Mouse (Mus musculus) intestine, embryonic 14.5 days (tissue): ENCODE data around the gene Aldh5a1. TPM values are rescaled to one million over a fixed set of nuclear protein-coding genes. Genes with fewer than 3 reads are reported as not detected.

Experiments
- ATAC-seq: fragments of 200-750 bp; cut with Nextera tagmentation; replicated peaks from 2 replicates; pipeline ENCODE4 v1.8.0; 2017; ENCODE audit warnings: low read depth, moderate number of reproducible peaks, moderate TSS enrichment, moderate library complexity; ENCODE audit not compliant: low FRiP score, low TSS enrichment
- DNase-seq: peaks from one replicate; pipeline ENCODE4 v3.0.0-alpha.2; 2018; ENCODE audit warnings: low spot score
- H3K27ac ChIP-seq: fragments of 300-500 bp; sonication (generic); 2 replicates; pipeline ENCODE4 v1.5.1; 2014; ENCODE audit warnings: low read depth, mild to moderate bottlenecking, control low read depth
- H3K27me3 ChIP-seq: fragments of 300-500 bp; sonication (generic); replicated peaks from 2 replicates; pipeline ENCODE4 v1.6.1; 2014; ENCODE audit warnings: low read length, control low read depth; ENCODE audit not compliant: control insufficient read depth, insufficient read depth
- H3K36me3 ChIP-seq: fragments of 300-500 bp; sonication (generic); 2 replicates; pipeline ENCODE4 v1.6.1; 2014; ENCODE audit warnings: low read length, control low read depth; ENCODE audit not compliant: control insufficient read depth, insufficient read depth
- H3K4me1 ChIP-seq: fragments of 300-500 bp; sonication (generic); replicated peaks from 2 replicates; pipeline ENCODE4 v1.6.1; 2014; ENCODE audit warnings: low read length, control low read depth, mixed read lengths; ENCODE audit not compliant: control insufficient read depth, insufficient read depth
- H3K4me2 ChIP-seq: fragments of 300-500 bp; sonication (generic); 2 replicates; pipeline ENCODE4 v1.6.1; 2014; ENCODE audit warnings: low read length
- H3K4me3 ChIP-seq: fragments of 300-500 bp; sonication (generic); 2 replicates; pipeline ENCODE4 v1.5.1; 2014; ENCODE audit warnings: low read depth, low read length, control low read depth, mixed read lengths
- H3K9ac ChIP-seq: fragments of 300-500 bp; sonication (generic); 2 replicates; pipeline ENCODE4 v1.6.1; 2014; ENCODE audit warnings: mild to moderate bottlenecking, low read length
- H3K9me3 ChIP-seq: fragments of 300-500 bp; sonication (generic); 2 replicates; pipeline ENCODE4 v1.6.1; 2016; ENCODE audit warnings: low read length, control low read depth; ENCODE audit not compliant: control insufficient read depth
- WGBS: fragments of 180-500 bp; shearing (Covaris S2); extraction: QIAGEN DNeasy Blood & Tissue Kit; methylation state at CpG from one replicate; pipeline ENCODE4 v1.1.7; 2014; 5-methylcytosine and 5-hydroxymethylcytosine counted together
- polyA plus RNA-seq: library from polyadenylated mRNA; unstranded; fragments of >200 nt; fragmentation: Nextera tagmentation; extraction: Ambion mirVana; gene quantifications from 2 replicates; pipeline ENCODE4 v1.2.1, GENCODE M21; 2014

Gene Aldh5a1
- polyA plus RNA-seq, 1 experiment from 2014 or later = 11.5 TPM

- Histone ChIP-seq H3K36me3 (no peaks in the 10 kb centered on the region), H3K27me3 (no peaks in the 10 kb centered on the region), H3K4me3 (no peak overlapping the region), H3K9ac (no peak overlapping the region), H3K27ac (no peak overlapping the region), H3K4me1 (no peaks in the 10 kb centered on the region), H3K9me3 (no peaks in the 10 kb centered on the region), H3K4me2 (no peak overlapping the region)
- DNase-seq (no peak), ATAC-seq (no peak)
- WGBS = 97% methylated on average over 2 of the region's 2 CpGs
These were observed 35.5 kb downstream of the Aldh5a1 start for GRCm38 (mm10) chr13:24901916-24902315.

- Histone ChIP-seq H3K4me2 (no peak overlapping the region), H3K4me3 (no peak overlapping the region), H3K27ac (no peak overlapping the region), H3K4me1 (no peaks in the 10 kb centered on the region), H3K36me3 (no peaks in the 10 kb centered on the region), H3K9me3 (no peaks in the 10 kb centered on the region), H3K9ac (no peak overlapping the region), H3K27me3 (no peaks in the 10 kb centered on the region)
- no peak for ATAC-seq
- WGBS = 68% methylated on average over 2 of the region's 2 CpGs
- no peak for DNase-seq
These were observed 43.6 kb downstream of the Aldh5a1 start for GRCm38 (mm10) chr13:24893880-24894279.

- no peak overlapping the region for H3K4me2 ChIP-seq
- H3K27ac ChIP-seq = no peak overlapping the region
- no peaks in the 10 kb centered on the region for H3K36me3 ChIP-seq
- no peaks in the 10 kb centered on the region for H3K4me1 ChIP-seq
- 84% methylated on average over 3 of the region's 3 CpGs for WGBS
- DNase-seq = no peak
- no peaks in the 10 kb centered on the region for H3K9me3 ChIP-seq
- ATAC-seq = no peak
- no peak overlapping the region for H3K4me3 ChIP-seq
- H3K27me3 ChIP-seq = no peaks in the 10 kb centered on the region
- H3K9ac ChIP-seq = no peak overlapping the region
These were observed 44.9 kb downstream of the Aldh5a1 start for GRCm38 (mm10) chr13:24892516-24892915.

- no peak overlapping the region for H3K9ac ChIP-seq
- H3K36me3 ChIP-seq = no peaks in the 10 kb centered on the region
- WGBS = 26% methylated on average over 1 of the region's 1 CpGs
- no peak overlapping the region for H3K4me2 ChIP-seq
- no peak overlapping the region for H3K27ac ChIP-seq
- H3K27me3 ChIP-seq = no peaks in the 10 kb centered on the region
- no peaks in the 10 kb centered on the region for H3K9me3 ChIP-seq
- no peak for ATAC-seq
- no peaks in the 10 kb centered on the region for H3K4me1 ChIP-seq
- no peak overlapping the region for H3K4me3 ChIP-seq
- DNase-seq = no peak
These were observed 47.9 kb downstream of the Aldh5a1 start for GRCm38 (mm10) chr13:24889554-24889953.

GRCm38 (mm10) chr13:24882411-24882810, 55.0 kb downstream of the Aldh5a1 start:
- H3K36me3 ChIP-seq = no peaks in the 10 kb centered on the region
- H3K27ac ChIP-seq = no peak overlapping the region
- H3K9me3 ChIP-seq = peaks cover 2% of the 10 kb centered on the region; the same call in 1 of the 2 replicates
- H3K27me3 ChIP-seq = no peaks in the 10 kb centered on the region
- H3K9ac ChIP-seq = no peak overlapping the region
- no peaks in the 10 kb centered on the region for H3K4me1 ChIP-seq
- DNase-seq (no peak), ATAC-seq (no peak)
- no peak overlapping the region for H3K4me2 ChIP-seq
- H3K4me3 ChIP-seq = no peak overlapping the region
- 96% methylated on average over 6 of the region's 6 CpGs for WGBS

- no peak overlapping the region for H3K4me2 ChIP-seq
- no peak for DNase-seq
- ATAC-seq = no peak
- H3K36me3 ChIP-seq = no peaks in the 10 kb centered on the region
- no peak overlapping the region for H3K4me3 ChIP-seq
- H3K9me3 ChIP-seq = peaks cover 2% of the 10 kb centered on the region; the same call in 1 of the 2 replicates
- H3K27me3 ChIP-seq = no peaks in the 10 kb centered on the region
- H3K27ac ChIP-seq = no peak overlapping the region
- 87% methylated on average over 5 of the region's 5 CpGs for WGBS
- H3K4me1 ChIP-seq = no peaks in the 10 kb centered on the region
- H3K9ac ChIP-seq = no peak overlapping the region
These were observed 56.8 kb downstream of the Aldh5a1 start for GRCm38 (mm10) chr13:24880704-24881103.

DNA sequence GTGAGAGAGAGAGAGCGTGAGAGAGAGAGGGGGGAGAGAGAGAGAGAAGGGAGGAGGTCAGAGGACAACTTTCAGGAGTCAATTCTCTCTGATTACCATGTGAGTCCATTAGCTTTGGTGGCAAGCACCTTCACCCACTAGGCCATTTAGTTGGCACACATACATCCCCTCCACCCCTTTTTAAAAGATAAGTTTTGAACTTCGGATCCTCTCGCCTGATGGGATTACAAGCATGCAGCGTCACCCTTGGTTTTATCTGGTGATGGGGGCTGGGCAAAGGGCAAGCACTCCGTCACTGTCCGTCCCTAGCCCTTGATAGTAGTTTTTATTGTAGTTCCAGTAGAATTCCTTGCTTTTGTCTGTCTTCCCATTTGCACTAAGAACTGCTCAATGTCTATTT, 57.3 kb downstream of the Aldh5a1 start:
- no peak overlapping the region for H3K4me3 ChIP-seq
- no peaks in the 10 kb centered on the region for H3K4me1 ChIP-seq
- no peak overlapping the region for H3K4me2 ChIP-seq
- H3K27me3 ChIP-seq = no peaks in the 10 kb centered on the region
- ATAC-seq (no peak), DNase-seq (no peak)
- no peak overlapping the region for H3K27ac ChIP-seq
- H3K9me3 ChIP-seq = peaks cover 2% of the 10 kb centered on the region; the same call in 1 of the 2 replicates
- no peaks in the 10 kb centered on the region for H3K36me3 ChIP-seq
- no peak overlapping the region for H3K9ac ChIP-seq
- WGBS = 72% methylated on average over 6 of the region's 6 CpGs

DNA sequence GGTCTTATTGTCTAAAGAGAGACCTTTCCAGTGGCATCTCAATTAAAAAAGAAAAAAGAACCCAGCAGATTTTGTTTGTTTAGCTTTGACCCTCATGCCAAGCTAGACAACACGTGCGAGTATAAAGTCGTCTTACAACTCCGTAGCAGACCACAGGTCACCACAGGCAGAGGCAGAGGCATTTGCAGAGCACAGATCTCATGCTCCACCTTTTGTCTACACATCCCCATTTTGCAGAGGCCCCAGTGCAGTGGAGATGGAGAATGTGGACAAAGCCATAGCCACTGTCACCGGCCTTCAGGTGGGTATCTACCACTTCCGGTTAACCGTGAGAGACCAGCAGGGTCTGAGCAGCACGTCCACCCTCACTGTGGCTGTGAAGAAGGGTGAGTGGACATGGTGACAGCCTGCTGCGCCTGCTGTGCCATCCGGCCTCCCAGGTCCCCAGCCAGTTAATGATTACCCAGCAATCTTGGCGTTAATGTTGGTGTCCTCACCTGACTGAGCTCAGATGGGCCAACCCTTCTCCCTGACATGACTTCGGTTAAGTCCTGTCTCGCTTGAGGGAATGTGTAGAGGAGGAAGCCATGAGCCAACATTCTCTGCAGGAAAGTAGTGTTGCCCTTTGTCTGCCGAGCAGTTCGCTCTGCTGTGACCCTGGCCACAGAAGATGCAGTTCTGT, 58.0 kb downstream of the Aldh5a1 start:
- ATAC-seq (peak; percentile 78), DNase-seq (peak; percentile 57)
- Histone ChIP-seq H3K4me2 (no peak overlapping the region), H3K9ac (no peak overlapping the region), H3K4me1 (no peaks in the 10 kb centered on the region), H3K27me3 (no peaks in the 10 kb centered on the region), H3K9me3 (peaks cover 2% of the 10 kb centered on the region; the same call in 1 of the 2 replicates), H3K27ac (no peak overlapping the region), H3K4me3 (no peak overlapping the region), H3K36me3 (no peaks in the 10 kb centered on the region)
- 77% methylated on average over 15 of the region's 15 CpGs for WGBS

- Histone ChIP-seq H3K4me2 (no peak overlapping the region), H3K27me3 (no peaks in the 10 kb centered on the region), H3K27ac (no peak overlapping the region), H3K9me3 (no peaks in the 10 kb centered on the region), H3K9ac (no peak overlapping the region), H3K4me1 (no peaks in the 10 kb centered on the region), H3K36me3 (no peaks in the 10 kb centered on the region), H3K4me3 (no peak overlapping the region)
- no peak for ATAC-seq
- DNase-seq = no peak
- WGBS = 91% methylated on average over 7 of the region's 7 CpGs
These were observed 69.2 kb downstream of the Aldh5a1 start for GRCm38 (mm10) chr13:24868233-24868632.
